Mouse (Mus musculus) cerebellum, adult 2 months (tissue): Measurements from ENCODE around the gene Fam83g.

Source experiments
- CTCF ChIP-seq: fragments of 200-500 bp; IDR thresholded peaks from 2 replicates; pipeline ENCODE4 v1.5.1; 2011; ENCODE audit warnings: low read depth, mild to moderate bottlenecking, control low read depth, low read length, moderate library complexity, borderline replicate concordance; ENCODE audit not compliant: insufficient read depth
- POLR2A ChIP-seq: fragments of 200-500 bp; IDR thresholded peaks from 2 replicates; pipeline ENCODE4 v1.6.1; 2011; ENCODE audit warnings: low read length, control low read depth, borderline replicate concordance; ENCODE audit not compliant: insufficient read depth

DNA sequence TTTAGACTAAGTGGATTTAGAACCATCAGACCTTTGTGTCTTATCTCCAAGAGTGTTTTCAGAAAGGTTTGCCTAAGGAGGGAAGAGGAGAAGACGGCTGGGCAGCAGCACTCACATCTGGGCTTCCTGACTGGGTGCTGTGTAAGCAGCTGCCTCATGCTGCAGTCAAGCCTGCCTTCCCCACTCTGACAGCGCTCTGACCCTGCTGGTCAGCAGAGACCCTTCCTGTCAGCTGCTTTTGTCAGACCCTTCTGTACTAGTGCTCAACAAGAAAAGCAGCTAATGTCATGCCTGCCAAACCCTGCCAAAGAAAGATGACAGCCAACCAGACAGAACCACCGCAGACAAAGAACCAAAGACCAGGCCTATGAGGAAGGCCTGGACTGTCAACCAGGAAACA, 59.9 kb downstream of the Fam83g start:
- no peak for TF ChIP-seq POLR2A
- TF ChIP-seq CTCF = no peak
